Mouse (Mus musculus) brain, embryonic 14.5 days (tissue): ENCODE data around the gene Hist1h2an.

ENCODE experiments used
- CTCF ChIP-seq: fragments of 200-500 bp; IDR thresholded peaks from 2 replicates; pipeline ENCODE4 v1.5.1; 2012; ENCODE audit warnings: inconsistent platforms, mild to moderate bottlenecking, moderate library complexity, borderline replicate concordance; ENCODE audit not compliant: insufficient read depth, insufficient read length; ENCODE audit errors: extremely low read depth
- POLR2A ChIP-seq: fragments of 200-500 bp; IDR thresholded peaks from 2 replicates; pipeline ENCODE4 v1.6.1; 2012; ENCODE audit warnings: mild to moderate bottlenecking, inconsistent platforms, borderline replicate concordance; ENCODE audit not compliant: poor library complexity, insufficient read depth, insufficient read length, severe bottlenecking; ENCODE audit errors: extremely low read depth

GRCm38 (mm10) chr13:21753051-21753523 lies 33.9 kb downstream of the Hist1h2an start:
- no peak for TF ChIP-seq CTCF
- no peak for TF ChIP-seq POLR2A
